Mouse (Mus musculus): Measurements from ENCODE around the gene Arl6ip5.

DNA sequence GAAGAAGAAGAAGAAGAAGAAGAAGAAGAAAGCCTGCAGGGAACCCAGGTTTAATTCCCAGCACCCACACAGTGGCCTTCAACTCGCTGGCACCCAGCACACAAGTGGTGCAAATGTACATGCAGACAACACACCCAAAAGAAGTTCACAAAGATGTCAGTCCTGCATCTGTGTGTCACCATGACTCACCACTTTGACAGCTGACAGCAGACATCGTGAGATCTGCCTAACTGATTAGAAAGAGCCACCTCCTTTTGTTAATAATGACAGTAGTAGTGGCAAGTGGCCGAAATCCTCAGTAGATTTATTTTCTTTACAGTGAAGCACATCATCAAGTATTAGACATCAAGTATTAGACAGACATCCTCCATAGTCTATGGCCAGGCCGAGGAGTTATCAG, 3.4 kb upstream of the Arl6ip5 start:
- TF ChIP-seq CTCF (IDR thresholded peaks at IDR 0.05; ENCODE audit: borderline replicate concordance, extremely low read depth, insufficient read depth, insufficient read length) (no peak), POLR2A (IDR thresholded peaks at IDR 0.05; ENCODE audit: borderline replicate concordance, extremely low read depth, insufficient read depth, insufficient read length, poor library complexity, severe bottlenecking) (no peak)

Data from brain, embryonic 14.5 days (tissue).